Mouse (Mus musculus) forebrain, embryonic 11.5 days (tissue): ENCODE results near the gene Peli2. TPM values are rescaled to one million over a fixed set of nuclear protein-coding genes. Genes with fewer than 3 reads are reported as not detected.

ENCODE experiments used
- ATAC-seq: fragments of 200-750 bp; cut with Nextera tagmentation; replicated peaks from 2 replicates; pipeline ENCODE4 v1.8.0; 2017; ENCODE audit warnings: moderate TSS enrichment; ENCODE audit not compliant: low FRiP score
- DNase-seq: peaks from one replicate; pipeline ENCODE4 v3.0.0-alpha.2; 2017; ENCODE audit warnings: low spot score
- H3K27ac ChIP-seq: fragments of 300-500 bp; sonication (generic); 2 replicates; pipeline ENCODE4 v1.5.1; 2014; ENCODE audit warnings: low read depth, low read length
- H3K27me3 ChIP-seq: fragments of 300-500 bp; sonication (generic); 2 replicates; pipeline ENCODE4 v1.6.1; 2014; ENCODE audit warnings: mild to moderate bottlenecking, low read length, mixed read lengths; ENCODE audit not compliant: control insufficient read depth, insufficient read depth
- H3K36me3 ChIP-seq: fragments of 300-500 bp; sonication (generic); 2 replicates; pipeline ENCODE4 v1.6.1; 2014; ENCODE audit warnings: mild to moderate bottlenecking, low read length, moderate library complexity, mixed read lengths; ENCODE audit not compliant: control insufficient read depth, insufficient read depth
- H3K4me1 ChIP-seq: fragments of 300-500 bp; sonication (generic); replicated peaks from 2 replicates; pipeline ENCODE4 v1.6.1; 2014; ENCODE audit warnings: low read length, mixed read lengths; ENCODE audit not compliant: control insufficient read depth, insufficient read depth
- H3K4me2 ChIP-seq: fragments of 300-500 bp; sonication (generic); 2 replicates; pipeline ENCODE4 v1.6.1; 2014; ENCODE audit warnings: low read depth, mild to moderate bottlenecking, low read length, moderate library complexity, mixed read lengths; ENCODE audit not compliant: severe bottlenecking
- H3K4me3 ChIP-seq: fragments of 300-500 bp; sonication (generic); 2 replicates; pipeline ENCODE4 v1.5.1; 2014; ENCODE audit warnings: low read depth, low read length
- H3K9ac ChIP-seq: fragments of 300-500 bp; sonication (generic); 2 replicates; pipeline ENCODE4 v1.6.1; 2014; ENCODE audit warnings: low read length
- H3K9me3 ChIP-seq: fragments of 300-500 bp; sonication (generic); 2 replicates; pipeline ENCODE4 v1.6.1; 2016; ENCODE audit warnings: low read length, mixed read lengths; ENCODE audit not compliant: control insufficient read depth
- WGBS: fragments of 180-500 bp; shearing (Covaris S2); extraction: QIAGEN DNeasy Blood & Tissue Kit; methylation state at CpG from one replicate; pipeline ENCODE4 v1.1.7; 2014; 5-methylcytosine and 5-hydroxymethylcytosine counted together
- polyA plus RNA-seq: library from polyadenylated mRNA; unstranded; fragments of >200 nt; fragmentation: Nextera tagmentation; extraction: Ambion mirVana; gene quantifications from 2 replicates; pipeline ENCODE4 v1.2.1, GENCODE M21; 2014

The Peli2 gene
- polyA plus RNA-seq, 1 experiment from 2014 or later: 8.6 TPM

DNA sequence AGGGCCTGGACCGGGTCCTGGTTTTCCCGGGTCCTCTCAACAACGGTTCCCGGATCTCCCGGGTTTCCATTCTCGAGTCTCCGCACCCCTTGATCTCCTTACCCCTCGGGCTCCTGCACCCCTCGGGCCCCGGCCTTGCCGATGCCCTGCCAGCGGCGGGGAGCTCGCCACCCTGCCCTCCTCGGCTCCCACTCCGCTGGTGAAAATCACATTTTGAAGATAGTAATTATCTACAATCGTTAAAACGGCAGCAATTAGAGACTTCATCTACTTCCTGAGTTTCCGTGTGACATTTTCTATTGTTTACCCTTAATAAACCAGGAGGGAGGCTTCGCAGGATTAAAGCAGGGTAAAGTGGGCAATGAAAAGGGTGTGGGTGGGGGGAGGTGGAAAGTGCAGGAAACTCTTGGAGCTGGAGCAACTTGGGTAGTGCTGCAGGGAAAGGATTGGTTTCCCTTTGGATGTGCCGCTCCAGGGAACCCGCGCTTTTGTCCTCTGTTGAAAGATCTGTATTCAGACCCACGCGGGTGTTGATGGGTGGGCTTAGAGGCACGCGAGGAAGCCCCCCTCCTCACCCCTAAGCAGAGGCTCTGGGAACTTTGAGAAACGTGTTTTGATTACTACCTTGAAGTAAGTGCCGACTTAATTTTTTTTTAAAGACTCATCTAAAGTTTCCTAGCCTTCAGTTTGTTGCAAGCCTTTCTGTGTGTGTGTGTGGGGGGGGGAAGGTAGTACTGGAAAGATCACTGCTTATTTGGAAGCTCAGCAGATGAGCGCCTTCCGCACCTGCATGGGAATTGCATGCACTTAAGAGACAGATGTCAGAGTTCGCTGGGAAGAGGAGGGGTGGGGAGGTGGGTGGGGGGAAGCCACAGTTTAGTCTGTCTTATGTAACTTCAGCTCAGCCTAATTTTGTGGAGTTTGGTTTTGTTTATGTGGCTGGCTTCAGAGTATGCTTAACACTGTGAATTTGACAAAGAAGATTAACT is 1.2 kb downstream of the Peli2 start:
- WGBS: under 1% methylated on average over 32 of the region's 32 CpGs
- Histone ChIP-seq H3K4me1 (peaks cover 26% of the 10 kb centered on the region), H3K9ac (peak overlapping the region; percentile 85), H3K4me2 (peak overlapping the region; percentile 88), H3K27me3 (no peaks in the 10 kb centered on the region; the same call in 1 of the 2 replicates), H3K36me3 (no peaks in the 10 kb centered on the region), H3K9me3 (no peaks in the 10 kb centered on the region), H3K4me3 (peak overlapping the region; percentile 72), H3K27ac (peak overlapping the region; percentile 69)
- ATAC-seq (peak; percentile 42), DNase-seq (peak; percentile 75)

DNA sequence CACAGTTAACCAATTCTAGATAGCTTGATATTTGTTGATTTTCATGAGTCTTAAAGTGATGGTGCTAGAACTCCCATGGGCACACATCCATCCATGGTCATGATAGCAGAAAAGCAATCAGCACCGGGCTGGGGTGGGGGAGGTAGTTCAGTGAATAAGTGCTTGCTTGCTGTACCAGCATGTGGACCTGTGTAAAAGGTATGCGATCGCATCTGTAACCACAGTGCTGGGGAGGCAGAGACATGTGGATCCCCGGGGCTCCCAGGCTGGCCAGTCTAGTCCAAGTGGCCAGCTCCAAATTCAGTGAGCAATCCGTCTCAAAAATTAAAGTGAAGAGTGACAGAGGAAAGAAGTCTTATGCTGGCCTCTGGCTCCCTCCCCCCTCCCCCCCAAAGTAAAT is 3.4 kb downstream of the Peli2 start:
- no peak overlapping the region for H3K9ac ChIP-seq
- no peaks in the 10 kb centered on the region for H3K9me3 ChIP-seq
- H3K27me3 ChIP-seq: no peaks in the 10 kb centered on the region; the same call in 1 of the 2 replicates
- H3K27ac ChIP-seq: no peak overlapping the region
- no peak overlapping the region for H3K4me3 ChIP-seq
- 52% methylated on average over 5 of the region's 5 CpGs for WGBS
- ATAC-seq (no peak), DNase-seq (no peak)
- no peaks in the 10 kb centered on the region for H3K36me3 ChIP-seq
- H3K4me2 ChIP-seq: no peak overlapping the region
- peaks cover 24% of the 10 kb centered on the region for H3K4me1 ChIP-seq

DNA sequence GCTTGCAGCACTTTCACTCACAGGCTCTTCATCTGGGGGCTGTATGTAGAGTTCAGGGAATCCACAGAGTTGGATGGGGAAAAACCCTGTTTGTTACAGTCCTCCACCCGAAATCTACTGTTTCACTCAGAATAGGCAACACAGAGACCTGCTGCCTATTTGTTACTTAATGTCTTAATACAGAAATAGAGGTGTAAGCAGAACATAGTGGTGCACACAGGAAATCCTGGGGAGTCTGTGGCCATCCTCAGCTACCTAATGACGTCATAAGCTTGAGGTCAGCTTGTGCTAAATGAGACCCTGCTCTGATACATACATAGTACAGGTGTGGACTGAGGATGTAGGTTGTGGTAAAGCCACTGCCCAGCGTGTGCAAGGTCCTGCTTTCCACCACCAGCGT is 4.2 kb downstream of the Peli2 start:
- no peak overlapping the region for H3K4me2 ChIP-seq
- no peak overlapping the region for H3K9ac ChIP-seq
- WGBS: 82% methylated on average over 4 of the region's 4 CpGs

DNA sequence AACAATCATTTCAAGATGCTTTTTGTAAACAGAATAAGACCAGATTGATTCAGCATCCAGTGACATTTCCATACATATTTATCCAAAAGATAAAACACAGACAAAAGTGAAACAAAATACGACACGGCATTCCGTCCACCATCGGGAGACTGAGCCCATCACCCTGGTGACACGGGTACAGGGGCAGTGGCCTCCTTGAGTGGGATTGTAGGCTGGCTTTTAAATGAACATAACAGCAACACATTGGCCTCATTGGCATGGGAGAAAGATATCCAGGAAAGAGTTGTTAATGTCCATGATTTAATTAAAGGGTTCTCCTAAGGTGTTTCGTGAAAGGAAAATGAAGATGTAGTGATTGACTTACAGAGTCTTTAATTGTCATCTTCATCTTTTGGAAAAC is 5.3 kb downstream of the Peli2 start:
- H3K27ac ChIP-seq: no peak overlapping the region
- no peak for DNase-seq
- peaks cover 17% of the 10 kb centered on the region for H3K4me1 ChIP-seq
- H3K9ac ChIP-seq: no peak overlapping the region
- no peaks in the 10 kb centered on the region; the same call in 1 of the 2 replicates for H3K27me3 ChIP-seq
- no peak for ATAC-seq
- no peaks in the 10 kb centered on the region for H3K9me3 ChIP-seq
- WGBS: 89% methylated on average over 6 of the region's 6 CpGs
- no peak overlapping the region for H3K4me2 ChIP-seq
- H3K36me3 ChIP-seq: no peaks in the 10 kb centered on the region
- H3K4me3 ChIP-seq: no peak overlapping the region

More for the DNA sequence above, 4.2 kb downstream of the Peli2 start:
- ATAC-seq (no peak), DNase-seq (no peak)
- H3K27ac ChIP-seq: no peak overlapping the region
- no peaks in the 10 kb centered on the region; the same call in 1 of the 2 replicates for H3K27me3 ChIP-seq
- H3K4me1 ChIP-seq: peaks cover 18% of the 10 kb centered on the region
- H3K4me3 ChIP-seq: no peak overlapping the region
- H3K36me3 ChIP-seq: no peaks in the 10 kb centered on the region
- no peaks in the 10 kb centered on the region for H3K9me3 ChIP-seq

DNA sequence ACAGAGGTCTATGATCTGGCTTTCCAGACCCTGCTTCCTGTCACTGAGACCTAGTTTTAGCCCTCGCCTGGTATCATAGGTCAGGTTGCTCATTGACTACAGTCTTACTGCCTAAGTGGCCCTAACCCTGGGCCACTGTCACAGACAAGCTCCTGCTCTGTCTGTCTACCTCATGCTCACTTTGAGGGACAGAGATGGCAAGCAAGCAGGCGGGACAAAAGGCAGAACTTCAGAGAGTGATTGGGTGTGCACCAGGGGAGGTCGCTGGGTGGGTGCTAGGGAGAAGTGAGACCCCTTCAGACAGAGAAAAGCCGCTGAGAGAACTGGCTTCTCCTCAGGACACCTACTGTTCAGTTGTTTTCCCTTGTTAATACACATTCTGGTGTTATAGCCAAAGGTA is 6.3 kb downstream of the Peli2 start:
- ATAC-seq: no peak
- no peak overlapping the region for H3K27ac ChIP-seq

DNA sequence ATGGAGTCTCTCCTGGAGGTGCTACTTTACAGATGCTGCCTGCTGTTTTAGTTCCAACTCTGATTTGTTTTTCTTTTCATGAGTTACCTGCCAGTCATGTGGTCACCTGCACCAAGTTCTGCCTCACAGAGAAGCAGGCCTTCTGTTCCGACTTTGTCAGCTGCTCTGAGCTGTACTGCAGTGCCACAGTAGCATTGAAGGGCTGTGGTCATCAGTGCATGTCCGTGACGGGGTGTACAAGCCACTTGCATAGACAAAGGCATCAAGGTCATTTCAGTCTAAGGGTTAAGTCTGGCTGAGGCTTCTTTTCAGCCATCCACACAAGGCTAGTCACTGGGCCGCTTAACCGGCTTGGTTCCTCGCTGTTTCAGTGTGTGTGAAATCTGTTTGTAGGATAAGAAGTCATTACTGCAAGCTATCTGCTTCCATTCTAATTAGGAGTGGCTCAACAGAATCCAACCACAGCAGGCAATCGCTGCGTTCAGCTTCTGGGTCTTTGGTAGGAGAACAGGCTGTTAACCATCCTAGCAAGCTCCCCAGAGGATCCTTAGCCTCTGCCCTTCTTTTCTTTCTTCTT is 7.1 kb downstream of the Peli2 start:
- ATAC-seq: no peak
- H3K27ac ChIP-seq: no peak overlapping the region
- H3K4me2 ChIP-seq: no peak overlapping the region
- no peak overlapping the region for H3K4me3 ChIP-seq
- no peaks in the 10 kb centered on the region; the same call in 1 of the 2 replicates for H3K27me3 ChIP-seq
- peaks cover 12% of the 10 kb centered on the region for H3K4me1 ChIP-seq
- no peaks in the 10 kb centered on the region for H3K36me3 ChIP-seq
- H3K9me3 ChIP-seq: no peaks in the 10 kb centered on the region
- H3K9ac ChIP-seq: no peak overlapping the region
- 28% methylated on average over 8 of the region's 8 CpGs for WGBS
- no peak for DNase-seq

More for the DNA sequence above, 6.3 kb downstream of the Peli2 start:
- no peaks in the 10 kb centered on the region; the same call in 1 of the 2 replicates for H3K27me3 ChIP-seq
- H3K36me3 ChIP-seq: no peaks in the 10 kb centered on the region
- H3K4me2 ChIP-seq: no peak overlapping the region
- no peak for DNase-seq
- H3K4me1 ChIP-seq: peaks cover 19% of the 10 kb centered on the region
- H3K9ac ChIP-seq: no peak overlapping the region
- H3K9me3 ChIP-seq: no peaks in the 10 kb centered on the region
- H3K4me3 ChIP-seq: no peak overlapping the region
- 73% methylated on average over 4 of the region's 4 CpGs for WGBS

DNA sequence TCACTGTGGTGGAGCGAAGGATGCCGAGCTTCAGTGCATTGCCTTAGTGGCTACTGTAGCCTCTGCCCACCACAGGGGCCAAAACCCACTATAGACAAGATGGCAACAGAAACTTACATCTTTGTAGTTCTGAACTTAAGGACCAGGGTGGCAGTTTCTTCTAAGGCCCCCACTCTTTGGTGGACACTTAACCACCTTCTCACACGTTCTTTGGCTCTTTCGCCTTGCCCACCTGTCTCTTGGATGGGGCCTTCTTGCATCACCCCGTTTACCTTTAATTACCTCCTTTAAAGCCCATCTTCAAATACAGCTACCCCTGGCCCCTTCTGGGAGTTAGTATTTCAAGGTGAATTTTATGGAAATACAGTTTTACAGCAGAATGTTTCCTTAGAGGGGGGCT is 8.1 kb downstream of the Peli2 start:
- no peak for DNase-seq
- WGBS: 90% methylated on average over 5 of the region's 5 CpGs
- H3K4me3 ChIP-seq: no peak overlapping the region
- H3K4me2 ChIP-seq: no peak overlapping the region
- peaks cover 10% of the 10 kb centered on the region; the same call in 1 of the 2 replicates for H3K4me1 ChIP-seq
- H3K9me3 ChIP-seq: no peaks in the 10 kb centered on the region
- no peaks in the 10 kb centered on the region; the same call in 1 of the 2 replicates for H3K27me3 ChIP-seq
- no peaks in the 10 kb centered on the region for H3K36me3 ChIP-seq
- H3K9ac ChIP-seq: no peak overlapping the region
- H3K27ac ChIP-seq: no peak overlapping the region
- ATAC-seq: no peak

DNA sequence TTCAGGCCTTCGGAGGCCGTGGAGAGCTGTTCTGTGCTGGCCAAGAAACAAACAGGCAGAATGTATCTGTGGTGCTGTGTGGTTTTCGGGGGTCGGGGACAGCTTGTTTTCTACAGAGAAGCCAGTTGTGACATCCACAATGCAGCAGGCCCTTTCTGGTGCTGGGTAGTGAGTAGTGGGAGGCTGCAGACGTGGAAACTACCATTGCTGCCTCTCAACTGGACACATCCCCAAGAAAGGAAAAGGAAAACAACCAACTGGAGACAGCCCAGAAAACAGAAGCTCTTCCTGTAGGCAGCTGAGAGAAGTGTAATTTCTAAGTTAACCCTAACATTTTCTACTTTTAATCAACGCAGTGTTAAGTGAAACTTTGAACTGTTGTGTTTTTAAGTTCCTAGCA is 9.4 kb downstream of the Peli2 start:
- Histone ChIP-seq H3K9ac (no peak overlapping the region), H3K4me1 (peaks cover 9% of the 10 kb centered on the region; the same call in 1 of the 2 replicates), H3K27ac (no peak overlapping the region), H3K4me3 (no peak overlapping the region), H3K36me3 (no peaks in the 10 kb centered on the region), H3K9me3 (no peaks in the 10 kb centered on the region), H3K27me3 (no peaks in the 10 kb centered on the region), H3K4me2 (no peak overlapping the region)
- no peak for ATAC-seq
- 87% methylated on average over 6 of the region's 6 CpGs for WGBS
- no peak for DNase-seq
